Mouse (Mus musculus): ENCODE data around the gene Pgr15l. TPM values are rescaled to one million over a fixed set of nuclear protein-coding genes. Genes with fewer than 3 reads are reported as not detected.

Pgr15l gene
- not detected in 2 replicates for polyA plus RNA-seq (2015; fragmentation: Nextera tagmentation; extraction: Ambion mirVana)

- Histone ChIP-seq H3K4me1 (replicated peaks; ENCODE audit: control insufficient read depth, insufficient read depth, low read length) (no peaks in the 10 kb centered on the region), H3K9ac (ENCODE audit: low read length) (no peak within 1 kb of the TSS), H3K4me3 (ENCODE audit: low read length) (no peak within 1 kb of the TSS), H3K4me2 (ENCODE audit: low read depth, low read length) (no peak within 1 kb of the TSS), H3K27ac (ENCODE audit: low read length) (no peak within 1 kb of the TSS), H3K27me3 (ENCODE audit: control insufficient read depth, insufficient read depth, low read depth, low read length) (peaks cover 2% of the 10 kb centered on the region; the same call in 1 of the 2 replicates), H3K9me3 (ENCODE audit: control insufficient read depth, low read length) (no peaks in the 10 kb centered on the region), H3K36me3 (ENCODE audit: control insufficient read depth, insufficient read depth, low read length) (no peaks in the 10 kb centered on the region)
- WGBS = 27% methylated on average over 20 of the region's 20 CpGs
- no peak for ATAC-seq (ENCODE audit: low read depth)
Observed at GRCm38 (mm10) chrX:97072369-97072768, at the start of gene Pgr15l. TSS of gene Pgr15l (plus strand) at chrX:97072596.

GRCm38 (mm10) chrX:97027540-97027939 lies 44.9 kb upstream of the Pgr15l start:
- Histone ChIP-seq H3K4me2 (ENCODE audit: low read depth, low read length) (no peak overlapping the region), H3K4me1 (replicated peaks; ENCODE audit: control insufficient read depth, insufficient read depth, low read length) (no peaks in the 10 kb centered on the region), H3K4me3 (ENCODE audit: low read length) (no peak overlapping the region), H3K9me3 (ENCODE audit: control insufficient read depth, low read length) (no peaks in the 10 kb centered on the region), H3K36me3 (ENCODE audit: control insufficient read depth, insufficient read depth, low read length) (no peaks in the 10 kb centered on the region), H3K27ac (ENCODE audit: low read length) (no peak overlapping the region), H3K27me3 (ENCODE audit: control insufficient read depth, insufficient read depth, low read depth, low read length) (no peaks in the 10 kb centered on the region), H3K9ac (ENCODE audit: low read length) (no peak overlapping the region)
- ATAC-seq (ENCODE audit: low read depth) = no peak

- no peak overlapping the region for H3K4me3 ChIP-seq (ENCODE audit: low read length)
- H3K27ac ChIP-seq (ENCODE audit: low read length) = no peak overlapping the region
- H3K4me1 ChIP-seq (replicated peaks; ENCODE audit: control insufficient read depth, insufficient read depth, low read length) = no peaks in the 10 kb centered on the region
- no peak overlapping the region for H3K9ac ChIP-seq (ENCODE audit: low read length)
- no peaks in the 10 kb centered on the region for H3K36me3 ChIP-seq (ENCODE audit: control insufficient read depth, insufficient read depth, low read length)
- H3K4me2 ChIP-seq (ENCODE audit: low read depth, low read length) = no peak overlapping the region
- no peaks in the 10 kb centered on the region for H3K9me3 ChIP-seq (ENCODE audit: control insufficient read depth, low read length)
- 13% methylated on average over 9 of the region's 11 CpGs for WGBS
- H3K27me3 ChIP-seq (ENCODE audit: control insufficient read depth, insufficient read depth, low read depth, low read length) = peaks cover 2% of the 10 kb centered on the region; the same call in 1 of the 2 replicates
- ATAC-seq (ENCODE audit: low read depth) = no peak
Observed at GRCm38 (mm10) chrX:97069816-97070215, 2.6 kb upstream of the Pgr15l start.
